ENCODE assay signal across 9 mouse cellular contexts in the genomic region with DNA sequence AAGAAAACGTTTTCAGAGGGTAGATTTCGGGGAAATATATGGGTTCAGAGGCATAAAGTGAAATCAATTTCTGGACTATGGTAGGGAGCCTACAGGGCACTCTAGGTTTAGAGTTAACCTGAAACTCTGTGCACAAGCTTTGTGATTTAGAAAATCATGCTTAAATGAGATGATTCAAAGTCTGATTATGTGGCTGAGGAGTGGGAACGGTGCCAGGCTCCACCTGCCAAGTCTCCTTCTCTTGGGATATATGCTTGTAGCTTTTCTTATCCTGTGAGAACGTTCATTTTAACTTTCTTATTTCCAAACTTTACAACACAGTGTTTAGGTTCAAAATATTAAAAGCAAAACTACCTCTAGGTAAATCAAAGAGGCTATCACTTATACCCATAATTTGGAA. TPM values are rescaled to one million over a fixed set of nuclear protein-coding genes. Genes with fewer than 3 reads are reported as not detected.
A peak's percentile ranks its signal among the peaks of the same experiment; 100 is the strongest.
DNase-seq lines count a peak whose midpoint lies in the region; ATAC-seq and TF ChIP-seq lines count a peak whose summit lies in the region.
"Had no signal": no experiment of that assay in that cellular context is flagged by ENCODE, and none has a peak within 500 bp of the region (broad histone marks: within the 10 kb centered on the region; RNA-seq: fewer than 3 reads in every experiment).

No protein-coding gene starts in this region.

- TF ChIP-seq CTCF in liver, adult 2 months (IDR thresholded peaks at IDR 0.05; ENCODE audit: low read depth, low read length), result no peak

- no peak overlapping the region for H3K4me2 ChIP-seq in midbrain, embryonic 15.5 days

- H3K27ac ChIP-seq in liver, adult 2 months (replicated peaks; ENCODE audit: insufficient read depth, low read depth, low read length), result no peak overlapping the region
- H3K27ac ChIP-seq in midbrain, embryonic 15.5 days, result no peak overlapping the region

- no peak for ATAC-seq in midbrain, embryonic 15.5 days (replicated peaks)
- ATAC-seq: hindbrain, embryonic 16.5 days had no signal

- WGBS in liver, adult 2 months, result 39% methylated on average over 4 of the region's 4 CpGs
- 68% methylated on average over 4 of the region's 4 CpGs for WGBS in midbrain, embryonic 15.5 days

- H3K36me3 ChIP-seq in liver, adult 2 months (ENCODE audit: control insufficient read depth, insufficient read depth, low read length), result 0 out of 2 replicates have a peak, but pooled peaks cover 3% of the 10 kb centered on the region
- no peaks in the 10 kb centered on the region for H3K36me3 ChIP-seq in midbrain, embryonic 15.5 days (replicated peaks)

- H3K79me2 ChIP-seq in liver, adult 2 months (ENCODE audit: control insufficient read depth, insufficient read depth, low read length), result peaks cover 18% of the 10 kb centered on the region

- no peaks in the 10 kb centered on the region for H3K9me3 ChIP-seq in midbrain, embryonic 15.5 days

- peaks cover 15% of the 10 kb centered on the region for H3K4me1 ChIP-seq in liver, adult 2 months (ENCODE audit: control insufficient read depth, insufficient read depth, low read length)
- H3K4me1 ChIP-seq in midbrain, embryonic 15.5 days, result peaks cover 8% of the 10 kb centered on the region

- TF ChIP-seq POLR2A in liver, adult 2 months (IDR thresholded peaks at IDR 0.05; ENCODE audit: extremely low read depth, insufficient read depth, low read length), result no peak

- H3K9ac ChIP-seq in liver, adult 2 months (ENCODE audit: low read depth, low read length), result no peak overlapping the region
- H3K9ac ChIP-seq in midbrain, embryonic 15.5 days, result no peak overlapping the region

- H3K4me3 ChIP-seq in liver, adult 2 months (ENCODE audit: insufficient read depth, low read depth, low read length), result no peak overlapping the region
- no peak overlapping the region for H3K4me3 ChIP-seq in midbrain, embryonic 15.5 days

- no peaks in the 10 kb centered on the region for H3K27me3 ChIP-seq in liver, adult 2 months (ENCODE audit: control insufficient read depth, insufficient read depth, low read length)
- no peaks in the 10 kb centered on the region for H3K27me3 ChIP-seq in midbrain, embryonic 15.5 days (replicated peaks)

- peak; percentile 76 for DNase-seq in adrenal gland, postnatal 10 days
- no peak for DNase-seq in adrenal gland, adult 8-10 months
- peak; percentile 27 for DNase-seq in liver, adult 2 months (ENCODE audit: extremely low read depth, low read depth, low spot score)
- DNase-seq in liver, result no peak
- DNase-seq in cerebellum, postnatal 36 days, result peak; percentile 36
- peak; percentile 76 to 78 for DNase-seq in kidney, postnatal 25 days
- no peak for DNase-seq in thymus, postnatal 10 days (ENCODE audit: low spot score in 2 of 2)

RNA-seq across cellular contexts. Expression of a gene that starts 2.5 kb away (rescaled TPM):
- total RNA-seq in adrenal gland, postnatal 10 days (2021), result 10 to 100 TPM; 51.9 to 57.6 TPM
- total RNA-seq in adrenal gland, adult 8-10 months (2022), result 10 to 100 TPM; 27.0 to 31.7 (median 29.5) TPM
- total RNA-seq in liver, adult 2 months (2014; rRNA removed), result 39.3 and 41.5 TPM in 2 replicates
- 4.7 and 5.4 TPM in 2 replicates for polyA plus RNA-seq in liver, adult 2 months (2012; rRNA removed)
- polyA plus RNA-seq in midbrain, embryonic 15.5 days (2015; fragmentation: Nextera tagmentation; extraction: Ambion mirVana), result 12.1 and 14.4 TPM in 2 replicates

Comparison
In these comparisons a context has a peak if more than half of its experiments do, and no peak if none do; other contexts are left out.
1. DNase-seq: peak in adrenal gland, postnatal 10 days (single experiment), liver, adult 2 months (single experiment), cerebellum, postnatal 36 days (2 of 2) and kidney, postnatal 25 days (2 of 2); none in adrenal gland, adult 8-10 months (single experiment), liver (single experiment) and thymus, postnatal 10 days (0 of 2).